ENCODE assay signal across 10 mouse cellular contexts in the genomic region with DNA sequence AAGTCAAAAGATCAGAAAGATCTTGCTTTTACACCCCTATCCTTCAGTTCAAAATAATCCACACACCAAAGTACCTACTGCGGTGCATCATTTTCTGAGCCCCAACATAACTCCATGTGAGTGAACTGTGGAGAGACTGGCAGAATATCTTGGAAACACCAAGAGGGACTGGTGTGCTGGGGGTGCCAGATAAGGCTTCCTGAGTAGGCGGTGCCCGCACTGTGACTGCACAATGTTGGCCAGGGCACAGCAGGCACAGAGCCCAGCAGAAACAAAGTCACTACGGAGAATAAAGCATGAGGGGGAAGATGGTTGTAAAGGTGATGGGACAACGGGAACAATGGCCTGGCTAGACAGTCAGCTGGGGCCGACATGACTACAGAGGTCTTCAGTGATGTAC.
DNase-seq lines count a peak whose midpoint lies in the region; ATAC-seq and TF ChIP-seq lines count a peak whose summit lies in the region.
"Had no signal": no experiment of that assay in that cellular context is flagged by ENCODE, and none has a peak within 500 bp of the region (broad histone marks: within the 10 kb centered on the region; RNA-seq: fewer than 3 reads in every experiment).

No protein-coding gene starts in this region.

- H3K9ac ChIP-seq in intestine, embryonic 16.5 days (ENCODE audit: low read depth, low read length), result no peak overlapping the region
- H3K9ac ChIP-seq in forebrain, embryonic 12.5 days, result no peak overlapping the region
- H3K9ac ChIP-seq: neural tube, embryonic 13.5 days had no signal

- H3K4me2 ChIP-seq in intestine, embryonic 16.5 days (ENCODE audit: low read depth, low read length), result no peak overlapping the region
- no peak overlapping the region for H3K4me2 ChIP-seq in forebrain, embryonic 12.5 days
- H3K4me2 ChIP-seq: neural tube, embryonic 13.5 days had no signal

- no peaks in the 10 kb centered on the region for H3K9me3 ChIP-seq in intestine, embryonic 16.5 days (ENCODE audit: control insufficient read depth, low read length)
- H3K9me3 ChIP-seq in forebrain, embryonic 12.5 days, result no peaks in the 10 kb centered on the region
- H3K9me3 ChIP-seq: neural tube, embryonic 13.5 days had no signal

- TF ChIP-seq CTCF in gastrocnemius, adult 2 months (IDR thresholded peaks at IDR 0.05), result no peak

- H3K27me3 ChIP-seq in intestine, embryonic 16.5 days (replicated peaks; ENCODE audit: control insufficient read depth, insufficient read depth, low read length), result no peaks in the 10 kb centered on the region
- no peaks in the 10 kb centered on the region for H3K27me3 ChIP-seq in forebrain, embryonic 12.5 days
- H3K27me3 ChIP-seq: neural tube, embryonic 13.5 days had no signal

- WGBS in intestine, embryonic 16.5 days, result 86% methylated on average over 6 of the region's 6 CpGs
- 90% methylated on average over 6 of the region's 6 CpGs for WGBS in forebrain, embryonic 12.5 days

- intact Hi-C loops in gastrocnemius, adult 2 months (cut with DNase I), result no loop called here

- peaks cover 19% of the 10 kb centered on the region for H3K4me1 ChIP-seq in intestine, embryonic 16.5 days (ENCODE audit: control insufficient read depth, insufficient read depth, low read length)
- peaks cover 12% of the 10 kb centered on the region for H3K4me1 ChIP-seq in forebrain, embryonic 12.5 days

- H3K4me3 ChIP-seq in gastrocnemius, adult 2 months, result no peak overlapping the region
- H3K4me3 ChIP-seq in intestine, embryonic 16.5 days (ENCODE audit: low read length), result no peak overlapping the region
- no peak overlapping the region for H3K4me3 ChIP-seq in forebrain, embryonic 12.5 days (replicated peaks)
- H3K4me3 ChIP-seq: neural tube, embryonic 13.5 days had no signal

- DNase-seq in gastrocnemius, adult 2 months, result no peak
- no peak for DNase-seq in gastrocnemius, postnatal 4 days (ENCODE audit: low spot score in 2 of 2)
- peak; percentile 35 for DNase-seq in adrenal gland, postnatal 25 days
- DNase-seq in right cerebral cortex, adult 2 months (ENCODE audit: low spot score in 2 of 2), result no peak
- DNase-seq in cerebellum, adult 11 months, result no peak
- DNase-seq: kidney, postnatal 4 days had no signal

- ATAC-seq in intestine, embryonic 16.5 days, result peak; percentile 82
- 0 out of 2 replicates have a peak, but pooled peaks have one; percentile 25 for ATAC-seq in monocyte, adult 5-6 weeks (replicated peaks; ENCODE audit: insufficient number of reproducible peaks, low FRiP score, low TSS enrichment, poor library complexity, severe bottlenecking)
- ATAC-seq in forebrain, embryonic 12.5 days (ENCODE audit: low FRiP score), result no peak

- H3K27ac ChIP-seq in gastrocnemius, adult 2 months, result peak overlapping the region; percentile 53
- H3K27ac ChIP-seq in intestine, embryonic 16.5 days (ENCODE audit: low read length), result no peak overlapping the region
- H3K27ac ChIP-seq in forebrain, embryonic 12.5 days, result no peak overlapping the region
- H3K27ac ChIP-seq: neural tube, embryonic 13.5 days had no signal

- H3K36me3 ChIP-seq in intestine, embryonic 16.5 days (ENCODE audit: control insufficient read depth, insufficient read depth, low read length), result no peaks in the 10 kb centered on the region
- H3K36me3 ChIP-seq in forebrain, embryonic 12.5 days (replicated peaks), result 0 out of 2 replicates have a peak, but pooled peaks cover 4% of the 10 kb centered on the region
- H3K36me3 ChIP-seq: neural tube, embryonic 13.5 days had no signal
